Mouse (Mus musculus): ENCODE data around the gene Ankrd24. TPM values are rescaled to one million over a fixed set of nuclear protein-coding genes. Genes with fewer than 3 reads are reported as not detected.

The Ankrd24 gene
- polyA plus RNA-seq, 1 experiment from 2014 or later = 12.8 TPM

Other genes starting within 250 kb of the Ankrd24 start
- gene Dohh, start 244.1 kb upstream of the Ankrd24 start, polyA plus RNA-seq (2016; fragmentation: Nextera tagmentation; extraction: Ambion mirVana) = 100 and 105 TPM in 2 replicates
- gene Gm48551, start 244.1 kb upstream of the Ankrd24 start, polyA plus RNA-seq (2016; fragmentation: Nextera tagmentation; extraction: Ambion mirVana) = 2.2 and 3.1 TPM in 2 replicates
- gene Gm48552, start 239.5 kb upstream of the Ankrd24 start, polyA plus RNA-seq (2016; fragmentation: Nextera tagmentation; extraction: Ambion mirVana) = 1.1 and 1.7 TPM in 2 replicates
- 3.4 and 4.0 TPM in 2 replicates for gene Smim24, start 235.5 kb upstream of the Ankrd24 start, polyA plus RNA-seq (2016; fragmentation: Nextera tagmentation; extraction: Ambion mirVana)
- gene Nfic, start 172.9 kb upstream of the Ankrd24 start, polyA plus RNA-seq (2016; fragmentation: Nextera tagmentation; extraction: Ambion mirVana) = 23.0 and 24.3 TPM in 2 replicates
- gene Celf5, start 145.8 kb upstream of the Ankrd24 start, polyA plus RNA-seq (2016; fragmentation: Nextera tagmentation; extraction: Ambion mirVana) = 0.10 and 0.18 TPM in 2 replicates
- 75.3 and 86.1 TPM in 2 replicates for gene Ncln, start 132.1 kb upstream of the Ankrd24 start, polyA plus RNA-seq (2016; fragmentation: Nextera tagmentation; extraction: Ambion mirVana)
- gene S1pr4, start 128.4 kb upstream of the Ankrd24 start, polyA plus RNA-seq (2016; fragmentation: Nextera tagmentation; extraction: Ambion mirVana) = 0.46 and 0.83 TPM in 2 replicates
- gene Gna15, start 104.3 kb upstream of the Ankrd24 start, polyA plus RNA-seq (2016; fragmentation: Nextera tagmentation; extraction: Ambion mirVana) = 2.8 and 4.8 TPM in 2 replicates
- 73.2 and 79.1 TPM in 2 replicates for gene Gna11, start 83.3 kb upstream of the Ankrd24 start, polyA plus RNA-seq (2016; fragmentation: Nextera tagmentation; extraction: Ambion mirVana)
- 467 and 523 TPM in 2 replicates for gene Aes, start 69.1 kb upstream of the Ankrd24 start, polyA plus RNA-seq (2016; fragmentation: Nextera tagmentation; extraction: Ambion mirVana)
- gene Tle2, start 54.0 kb upstream of the Ankrd24 start, polyA plus RNA-seq (2016; fragmentation: Nextera tagmentation; extraction: Ambion mirVana) = 17.4 and 18.3 TPM in 2 replicates
- gene Tle6, start 27.5 kb upstream of the Ankrd24 start, polyA plus RNA-seq (2016; fragmentation: Nextera tagmentation; extraction: Ambion mirVana) = 29.0 and 33.9 TPM in 2 replicates
- gene BC025920, start 22.3 kb upstream of the Ankrd24 start, polyA plus RNA-seq (2016; fragmentation: Nextera tagmentation; extraction: Ambion mirVana) = 0.95 and 1.4 TPM in 2 replicates
- 28.5 and 30.7 TPM in 2 replicates for gene Sirt6, start 743 bp upstream of the Ankrd24 start, polyA plus RNA-seq (2016; fragmentation: Nextera tagmentation; extraction: Ambion mirVana)
- 4.0 and 4.1 TPM in 2 replicates for gene Gm10778, start 20.5 kb downstream of the Ankrd24 start, polyA plus RNA-seq (2016; fragmentation: Nextera tagmentation; extraction: Ambion mirVana)
- gene Zfp433, start 76.3 kb downstream of the Ankrd24 start, polyA plus RNA-seq (2016; fragmentation: Nextera tagmentation; extraction: Ambion mirVana) = 11.2 and 12.6 TPM in 2 replicates
- 5.2 and 7.4 TPM in 2 replicates for gene Gm3055, start 142.6 kb downstream of the Ankrd24 start, polyA plus RNA-seq (2016; fragmentation: Nextera tagmentation; extraction: Ambion mirVana)
- 2.6 and 3.4 TPM in 2 replicates for gene Gm4767, start 183.6 kb downstream of the Ankrd24 start, polyA plus RNA-seq (2016; fragmentation: Nextera tagmentation; extraction: Ambion mirVana)
- 6.3 and 8.2 TPM in 2 replicates for gene Gm32687, start 235.4 kb downstream of the Ankrd24 start, polyA plus RNA-seq (2016; fragmentation: Nextera tagmentation; extraction: Ambion mirVana)

All from heart, embryonic 10.5 days (tissue).